Mouse (Mus musculus) megakaryocyte-erythroid progenitor cell, adult 5-6 weeks (primary cell): ENCODE data around the gene Pa2g4. TPM values are rescaled to one million over a fixed set of nuclear protein-coding genes. Genes with fewer than 3 reads are reported as not detected.
"Not testable (repeated sequence)": the region's sequence is repeated elsewhere in the genome, so short reads cannot be mapped to it uniquely, and the experiment has no call there.

Experiments used
- ATAC-seq: replicated peaks from 2 replicates; pipeline ENCODE4 v1.8.0; 2016; ENCODE audit warnings: mild to moderate bottlenecking, inconsistent platforms; ENCODE audit not compliant: severe bottlenecking, poor library complexity, low FRiP score, low TSS enrichment
- total RNA-seq, 2 experiments: library from RNA; stranded (forward) in 1 of 2; stranded (reverse) in 1 of 2; fragments of 200-1000, 215-1000 nt in 1 of 2; fragments of >200 nt in 1 of 2; fragmentation: Nextera tagmentation in 1 of 2; gene quantifications; 2 replicates each; pipeline ENCODE4 v1.2.3; 2014 to 2017

Gene Pa2g4
- total RNA-seq (2014; fragmentation: Nextera tagmentation) (419 and 446 TPM in 2 replicates), total RNA-seq (2017) (426 and 489 TPM in 2 replicates)

DNA sequence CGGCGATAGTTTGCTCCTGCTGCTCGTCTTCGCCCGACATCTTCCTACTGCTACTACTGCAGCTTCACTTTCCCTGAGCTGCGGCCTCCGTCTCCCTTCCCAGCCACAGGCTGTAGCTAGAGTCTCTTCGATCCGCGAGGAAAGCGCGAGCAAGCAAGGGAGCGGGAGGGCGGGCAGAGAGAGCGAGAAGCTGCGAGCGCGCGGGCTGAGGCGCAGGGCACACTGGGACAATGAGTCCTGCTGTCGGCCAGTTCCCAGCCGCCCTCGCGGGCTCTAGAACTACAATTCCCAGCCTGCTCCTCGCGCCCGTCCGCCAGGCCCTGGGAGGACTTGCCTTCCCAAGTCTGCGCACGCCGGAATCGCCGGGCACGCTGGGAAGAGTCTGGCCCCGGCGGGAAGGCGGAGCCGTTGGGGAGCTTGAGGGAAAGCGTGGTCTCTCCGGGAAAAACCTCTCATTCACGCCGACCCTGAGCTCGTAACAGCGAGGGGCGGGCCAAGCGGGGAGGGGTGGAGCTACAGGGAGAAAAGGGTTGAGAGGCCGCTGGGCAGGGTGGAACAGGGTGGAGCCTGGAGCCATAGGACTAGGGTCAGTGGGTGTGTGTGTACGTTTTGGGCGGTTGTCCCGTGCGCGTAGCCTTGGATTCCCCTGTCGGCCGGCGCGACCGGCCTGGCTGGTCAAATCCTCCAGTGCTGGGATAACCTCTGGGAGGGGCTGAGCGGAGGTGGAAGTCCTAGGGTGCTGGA is at the start of gene Pa2g4:
TSS of gene Pa2g4 (minus strand) at position 200 of the 744 bp plus-strand sequence.
- peak; percentile 93 for ATAC-seq

DNA sequence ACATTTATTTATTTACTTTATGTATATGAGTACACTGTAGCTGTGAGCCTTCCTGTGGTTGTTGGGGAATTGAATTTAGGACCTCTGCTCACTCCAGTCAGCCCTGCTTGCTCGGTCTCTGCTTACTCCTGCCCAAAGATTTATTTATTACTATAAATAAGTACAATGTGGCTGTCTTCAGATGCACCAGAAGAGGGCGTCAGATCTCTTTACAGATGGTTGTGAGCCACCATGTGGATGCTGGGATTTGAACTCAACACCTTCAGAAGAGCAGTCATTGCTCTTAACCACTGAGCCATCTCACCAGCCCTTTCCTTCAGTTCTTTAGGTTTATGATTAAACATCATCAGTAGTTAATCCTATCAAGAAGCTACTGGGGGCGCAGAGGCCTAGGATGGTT is 49.1 kb upstream of the Pa2g4 start:
- ATAC-seq = no peak

DNA sequence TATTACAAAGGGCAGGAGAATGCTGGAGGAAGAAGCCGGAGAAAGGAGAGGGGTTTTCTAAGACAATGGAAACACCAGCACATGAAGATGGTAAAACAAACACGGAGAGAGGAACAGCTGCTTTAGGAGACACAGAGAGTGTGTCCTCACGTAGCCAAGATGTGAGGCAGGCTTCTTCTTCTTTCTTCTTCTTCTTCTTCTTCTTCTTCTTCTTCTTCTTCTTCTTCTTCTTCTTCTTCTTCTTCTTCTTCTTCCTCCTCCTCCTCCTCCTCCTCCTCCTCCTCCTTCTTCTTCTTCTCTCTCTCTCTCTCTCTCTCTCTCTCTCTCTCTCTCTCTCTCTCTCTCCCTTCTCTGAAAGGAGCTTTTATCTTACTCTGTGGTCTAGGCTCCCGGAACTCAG is 48.0 kb upstream of the Pa2g4 start:
- not testable (repeated sequence) for ATAC-seq

DNA sequence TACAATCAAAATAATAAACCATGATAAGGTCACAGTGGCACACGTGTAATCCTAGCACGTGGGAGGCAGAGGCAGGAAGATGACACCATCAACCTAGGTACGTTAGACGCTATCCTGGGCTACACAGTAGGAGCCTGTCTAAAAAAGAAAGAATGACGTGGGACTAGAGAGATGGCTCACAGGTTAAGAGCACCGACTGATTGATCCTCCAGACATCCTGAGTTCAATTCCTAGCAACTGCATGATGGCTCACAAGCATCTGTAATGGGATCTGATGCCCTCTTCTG is 47.3 kb upstream of the Pa2g4 start:
- peak; percentile 21; the same call in 1 of the 2 replicates for ATAC-seq

DNA sequence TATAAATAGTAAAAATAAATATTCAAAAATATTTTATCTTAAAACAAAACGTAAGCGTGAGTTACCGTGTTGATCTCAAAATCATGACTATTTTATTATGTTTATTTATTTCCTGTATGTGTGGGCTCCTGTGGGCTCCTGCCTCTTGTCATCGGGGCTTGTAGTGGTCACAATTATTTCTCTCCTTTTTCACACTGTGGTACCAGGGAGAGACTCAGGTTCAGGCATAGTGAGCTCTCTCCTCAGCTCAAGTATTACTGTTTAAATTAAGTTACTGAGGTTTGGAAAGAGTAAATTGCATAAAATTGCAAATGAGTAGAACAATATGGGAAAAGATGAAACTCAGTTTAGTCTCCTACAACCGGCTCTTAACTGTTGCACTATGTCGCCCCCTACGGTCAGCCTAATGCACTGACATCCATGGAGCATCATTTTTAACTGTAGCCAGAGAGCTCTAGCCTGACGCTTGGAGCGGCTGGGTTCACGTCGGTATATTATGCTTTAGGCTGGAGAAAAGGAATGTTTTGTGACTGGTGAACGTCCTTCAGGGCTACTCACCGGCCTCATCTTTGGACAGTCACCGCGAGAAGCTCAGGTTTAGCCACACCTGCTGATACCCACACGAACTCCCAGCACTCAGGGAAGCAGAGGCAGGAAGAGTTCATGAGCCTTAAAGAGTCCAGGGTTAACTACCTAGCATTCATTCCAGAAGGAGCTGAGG is 46.8 kb upstream of the Pa2g4 start:
- peak; percentile 91 for ATAC-seq

DNA sequence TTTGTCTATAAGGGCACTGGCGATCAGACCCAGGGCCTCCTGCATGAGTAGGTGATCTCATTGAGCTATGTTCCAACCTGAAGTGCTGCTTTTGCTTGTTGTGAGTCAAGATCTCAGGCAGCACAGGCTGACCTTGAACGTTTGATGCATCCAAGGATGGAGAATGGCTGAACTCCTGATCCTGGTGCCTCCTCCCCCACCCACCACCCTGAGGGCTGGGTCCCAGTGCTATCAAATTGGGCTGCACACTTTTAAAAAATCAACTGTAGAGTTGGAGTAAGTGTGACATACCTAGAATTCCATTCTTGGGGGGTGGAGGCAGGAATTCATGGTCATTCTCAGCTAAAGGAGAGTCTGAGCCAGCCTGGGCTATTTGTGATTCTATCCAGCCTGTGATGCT is 40.7 kb upstream of the Pa2g4 start:
- no peak for ATAC-seq

DNA sequence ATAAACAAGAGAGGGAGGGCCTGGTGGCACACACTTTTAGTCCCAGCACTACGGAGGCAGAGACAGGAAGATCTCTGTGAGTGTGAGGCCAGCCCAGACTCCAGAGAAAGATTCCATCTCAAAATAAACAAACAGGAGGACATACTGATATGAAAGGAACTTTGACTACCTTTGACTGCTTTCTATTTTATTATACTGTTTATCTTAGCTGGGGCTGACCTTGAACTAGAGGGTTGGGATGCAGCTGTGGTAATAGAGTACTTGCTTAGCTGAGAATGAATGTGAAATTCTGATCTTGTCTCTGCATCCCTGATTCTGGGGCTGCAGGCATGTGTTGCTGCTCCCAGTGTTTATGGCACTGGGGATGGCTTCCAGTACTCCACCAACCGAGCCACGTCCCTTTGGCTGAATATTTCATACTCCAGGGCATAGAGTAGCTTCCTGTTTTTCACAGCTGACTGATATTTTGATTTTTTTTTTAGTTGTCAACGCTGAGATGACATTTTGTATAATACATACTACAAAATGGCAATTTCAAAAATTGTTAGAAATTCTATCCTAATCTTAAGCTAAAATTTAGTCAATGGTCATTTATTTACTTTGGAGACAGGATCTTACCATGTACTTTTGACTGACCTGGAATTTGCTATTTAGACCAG is 36.8 kb upstream of the Pa2g4 start:
- no peak for ATAC-seq

DNA sequence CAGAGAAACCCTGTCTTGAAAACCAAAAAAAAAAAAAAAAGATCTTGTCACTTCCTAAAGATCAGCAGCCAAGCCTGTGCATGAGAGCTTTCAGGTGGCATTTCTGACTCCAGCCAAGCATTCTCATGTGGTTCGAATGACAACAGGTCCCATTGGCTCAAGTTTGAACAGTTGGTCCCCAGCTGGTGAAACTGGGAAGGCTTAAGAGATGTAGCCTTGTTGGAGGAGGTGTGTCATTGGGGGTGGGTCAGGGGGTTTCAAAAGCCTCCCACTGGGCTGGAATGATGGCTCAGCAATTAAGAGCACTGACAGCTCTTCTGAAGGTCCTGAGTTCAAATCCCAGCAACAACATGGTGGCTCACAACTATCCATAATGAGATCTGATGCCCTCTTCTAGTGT is 35.7 kb upstream of the Pa2g4 start:
- no peak for ATAC-seq

DNA sequence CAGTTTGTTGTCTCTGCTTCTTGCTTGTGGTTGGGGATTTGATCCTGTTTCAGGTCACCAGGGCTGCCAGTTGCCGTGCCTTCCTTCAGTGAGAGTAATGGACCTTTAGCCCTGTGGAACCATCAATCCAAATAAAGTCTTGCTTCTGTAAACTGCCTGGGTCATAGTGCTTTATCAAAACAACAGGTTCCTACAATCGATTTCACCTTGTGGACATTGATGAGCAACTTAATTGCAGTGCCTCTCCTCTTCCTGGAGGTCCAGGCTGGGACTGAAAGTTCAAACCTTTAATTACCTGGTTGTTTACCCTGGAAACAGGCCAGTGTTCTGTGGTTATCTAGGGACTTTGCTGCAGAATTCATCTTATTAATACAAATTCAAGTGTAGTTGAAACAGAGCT is 32.7 kb upstream of the Pa2g4 start:
- ATAC-seq = no peak

DNA sequence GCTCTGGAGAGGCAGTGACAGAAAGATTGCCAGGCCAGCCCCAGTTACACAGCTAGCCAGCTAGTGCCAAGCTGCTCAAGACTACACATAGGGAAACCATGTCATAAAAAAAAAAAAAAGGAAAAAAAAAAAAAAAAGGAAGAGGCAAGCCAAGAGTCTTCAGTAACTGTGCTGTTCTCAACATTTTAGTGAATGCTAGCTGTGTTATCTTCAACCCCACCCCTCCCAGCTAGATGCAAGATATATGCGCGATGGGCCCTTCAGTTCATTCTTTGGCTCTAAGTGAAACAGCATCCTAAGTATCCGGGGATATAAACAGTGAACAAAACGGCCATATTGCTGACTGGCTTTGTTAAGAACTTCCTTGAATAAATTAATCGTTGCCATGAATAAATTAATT is 27.0 kb upstream of the Pa2g4 start:
- ATAC-seq = no peak

DNA sequence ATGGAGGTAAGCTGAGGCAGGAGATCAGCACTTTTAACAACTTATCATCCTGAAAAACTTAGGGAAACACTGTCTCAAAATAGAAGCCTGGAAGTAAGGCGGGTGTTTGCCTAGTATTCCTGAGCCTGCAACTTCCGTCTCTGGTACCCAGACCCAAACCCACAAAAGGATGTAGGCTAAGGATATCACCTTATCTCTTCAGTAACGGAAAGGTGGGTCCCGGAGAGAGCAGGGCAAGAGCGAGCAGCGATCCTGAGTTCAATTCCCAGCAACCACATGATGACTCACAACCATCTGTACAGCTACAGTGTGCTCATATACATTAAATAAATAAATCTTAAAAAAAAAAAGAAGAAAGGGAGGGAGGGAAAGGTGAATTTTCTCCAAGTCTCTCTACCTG is 25.6 kb upstream of the Pa2g4 start:
- no peak for ATAC-seq

DNA sequence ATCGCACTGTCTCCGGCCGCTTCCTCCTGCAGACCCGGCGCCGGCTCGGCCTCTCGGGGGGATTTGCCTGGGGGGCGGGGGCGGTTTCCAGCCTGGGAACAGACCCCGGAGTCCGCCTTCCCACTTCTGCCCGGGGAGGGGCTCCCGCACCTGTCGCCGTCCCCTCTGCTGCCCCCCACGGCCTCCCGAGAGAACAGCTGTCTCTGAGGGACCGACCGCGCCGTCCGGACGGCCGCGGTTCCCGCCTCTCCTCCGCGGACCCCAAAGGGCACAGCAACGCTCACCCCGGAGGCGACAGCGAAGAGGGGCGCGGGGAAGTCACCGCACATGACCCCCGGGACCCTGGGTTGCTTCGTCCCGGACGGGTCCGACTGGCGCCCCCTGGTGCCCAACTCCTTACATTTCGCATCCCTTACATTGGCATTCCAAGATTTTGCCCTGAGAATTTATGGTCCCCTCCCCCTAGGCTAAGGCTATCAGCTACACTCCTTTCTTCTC is 24.5 kb upstream of the Pa2g4 start:
- peak; percentile 46; the same call in 1 of the 2 replicates for ATAC-seq

DNA sequence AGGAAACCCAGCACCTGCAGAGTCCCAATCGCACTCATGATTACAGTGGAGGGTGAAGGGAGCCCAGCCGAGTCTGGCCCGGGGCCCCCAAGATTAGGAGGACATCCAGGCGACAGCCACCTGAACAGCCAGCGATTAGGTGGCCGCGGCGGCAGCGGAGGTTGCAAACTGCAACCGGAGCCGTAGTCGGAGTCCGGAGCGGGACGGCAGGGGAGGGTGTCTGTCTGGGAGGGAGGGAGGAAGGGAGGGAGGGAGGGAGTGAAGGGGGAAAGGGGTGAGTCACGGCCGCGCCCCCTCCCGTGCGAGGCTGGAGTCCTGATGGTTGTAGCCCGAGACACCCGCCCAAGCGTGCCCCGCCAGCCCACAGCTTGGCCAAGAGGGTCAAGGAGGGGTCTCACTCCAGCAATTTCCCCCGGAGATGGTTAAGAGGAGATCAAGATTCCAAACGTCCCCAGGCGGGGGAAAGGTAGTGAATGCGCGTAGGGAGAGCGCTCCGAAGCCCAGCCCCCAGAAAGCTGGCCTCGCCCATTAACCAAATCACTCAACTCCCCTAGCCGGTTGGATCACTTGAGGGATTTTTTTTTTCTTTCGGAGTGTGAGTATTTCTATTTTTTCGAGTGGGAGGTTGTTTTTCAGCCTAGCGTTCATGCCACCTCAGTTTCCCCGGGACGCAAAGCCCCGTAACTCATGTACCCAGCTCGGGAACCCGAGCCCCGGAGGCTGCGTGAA is 23.8 kb upstream of the Pa2g4 start, which contains the start of gene Erbb3:
TSS of gene Erbb3 (minus strand) at position 189 of the 729 bp plus-strand sequence.
- ATAC-seq = peak; percentile 61

DNA sequence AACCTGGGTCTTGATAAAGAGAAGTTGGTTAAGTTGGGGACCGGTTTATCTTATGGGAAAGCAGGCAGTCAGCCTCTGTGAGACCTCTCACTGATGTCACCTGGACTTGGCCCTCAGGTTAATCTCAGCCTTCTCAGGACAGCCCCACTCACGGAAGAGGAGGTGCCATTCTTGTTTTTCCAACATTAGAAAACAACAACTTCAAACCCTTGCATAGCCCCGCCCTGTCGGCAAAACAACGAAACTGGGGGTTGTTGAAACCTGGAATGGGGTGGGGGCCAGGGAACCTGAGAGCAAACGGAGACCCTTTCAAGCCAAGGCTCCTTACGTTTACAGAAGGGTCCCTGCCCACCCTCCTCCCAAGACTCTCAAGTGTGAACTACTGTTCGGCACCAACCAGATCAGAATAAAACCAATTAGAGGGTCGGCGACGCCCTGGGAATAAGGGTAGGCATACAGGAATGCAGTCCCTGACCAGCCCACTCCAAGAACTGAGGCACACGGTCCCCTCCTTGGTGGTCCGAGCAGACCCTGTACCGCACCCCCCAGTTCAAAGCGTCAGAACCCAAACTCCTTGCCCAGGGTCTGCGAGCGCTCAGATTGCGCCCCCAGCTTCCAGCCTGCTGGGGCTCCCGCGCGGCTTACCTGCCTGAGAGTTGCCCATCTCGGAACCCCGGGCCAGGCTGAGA is 23.1 kb upstream of the Pa2g4 start:
- ATAC-seq = no peak

DNA sequence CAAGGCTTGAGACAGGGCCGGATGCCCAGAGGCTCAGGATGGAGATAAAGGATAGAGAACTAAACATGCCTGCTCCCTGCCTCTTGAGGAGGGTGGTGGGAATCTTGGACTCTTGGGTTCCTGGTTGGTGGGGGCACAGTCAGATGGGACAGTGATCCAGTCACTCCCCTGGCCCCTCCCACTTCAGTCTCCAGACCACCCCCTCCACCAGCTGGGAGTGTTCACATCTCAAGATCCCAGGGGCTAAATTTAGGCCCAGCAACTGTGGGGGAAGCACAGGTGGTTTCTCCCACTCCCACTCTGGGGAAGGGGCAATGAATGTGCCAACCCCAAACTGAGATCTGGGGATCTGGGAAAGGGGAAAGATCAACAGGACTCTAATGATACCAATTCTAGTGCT is 22.3 kb upstream of the Pa2g4 start:
- no peak for ATAC-seq

DNA sequence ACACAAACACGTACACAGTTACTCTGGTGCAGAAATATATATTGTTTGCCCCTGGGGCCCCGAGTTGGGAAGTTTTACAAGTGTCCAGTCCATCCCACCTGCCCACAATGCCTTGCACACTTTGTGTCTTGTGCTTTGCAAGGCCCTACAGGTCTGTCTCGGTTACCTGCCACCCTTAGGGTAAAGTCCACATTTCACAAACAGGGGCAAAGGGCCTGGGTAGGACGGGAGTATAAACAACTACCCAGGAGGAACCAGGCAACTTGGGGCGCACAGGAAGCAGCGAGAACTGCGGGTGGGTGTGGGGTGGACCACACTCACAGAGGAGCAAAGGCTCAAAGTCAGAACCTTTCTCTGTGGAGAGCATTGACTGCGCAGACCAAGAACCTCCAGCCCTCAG is 21.9 kb upstream of the Pa2g4 start:
- no peak for ATAC-seq

DNA sequence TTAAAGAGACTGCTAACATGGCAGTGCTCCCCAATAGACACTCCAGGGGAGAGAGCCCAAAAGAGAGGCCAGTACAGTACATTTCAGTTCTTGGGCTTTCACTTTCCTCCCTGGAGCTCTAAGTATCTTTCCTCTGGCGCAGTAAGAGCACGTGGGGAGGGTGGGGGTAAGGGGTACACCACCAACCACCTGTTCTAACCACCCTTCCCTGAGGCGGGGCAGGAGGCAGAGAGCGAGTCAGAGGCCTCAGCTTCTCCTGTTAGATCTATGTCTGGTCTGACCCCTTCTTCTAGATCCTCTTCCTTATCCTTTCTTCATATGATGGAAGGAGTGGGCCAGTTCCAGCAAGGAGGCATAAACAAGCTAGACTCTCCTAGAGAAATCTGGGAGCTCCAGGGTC is 21.3 kb upstream of the Pa2g4 start:
- no peak for ATAC-seq

DNA sequence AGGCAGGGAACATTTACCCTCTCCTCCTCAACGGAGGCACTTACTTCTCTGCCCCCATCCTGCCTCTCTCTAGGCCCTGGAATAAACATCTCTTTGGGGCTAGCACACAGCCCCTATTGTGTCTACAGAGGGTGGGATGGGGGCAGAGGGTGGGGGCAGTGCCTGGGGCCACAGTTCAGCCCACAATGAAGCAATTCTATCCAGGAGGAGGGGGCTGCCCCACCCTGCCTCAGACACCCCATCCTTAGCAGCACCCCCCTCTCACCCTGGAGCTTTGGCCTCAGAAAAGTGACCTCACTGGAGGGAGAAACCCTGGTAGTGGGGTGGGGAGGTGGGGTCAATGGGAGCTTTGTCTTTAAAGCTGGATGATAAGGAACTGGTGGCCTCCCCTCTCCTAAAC is 20.8 kb upstream of the Pa2g4 start:
- no peak for ATAC-seq

DNA sequence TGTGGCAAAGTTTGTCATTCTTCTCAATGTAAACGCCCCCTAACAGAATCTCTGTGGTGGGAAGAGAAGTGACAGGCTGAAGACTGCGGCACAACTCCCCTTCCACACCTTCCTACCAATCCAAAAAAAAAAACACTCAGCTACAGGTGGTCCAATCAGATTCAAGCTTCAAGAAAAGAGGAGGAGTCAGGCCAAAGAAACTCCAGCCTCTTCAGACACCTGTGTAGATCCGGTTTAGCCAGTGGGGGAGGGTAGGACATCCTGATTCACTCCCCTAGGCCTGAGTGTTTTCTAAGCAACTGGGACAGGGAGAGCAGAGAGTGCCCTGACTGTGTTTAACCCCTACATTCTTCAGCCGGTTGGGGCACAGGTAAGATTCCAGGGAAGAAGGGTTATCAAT is 18.6 kb upstream of the Pa2g4 start:
- ATAC-seq = no peak
